Mouse (Mus musculus) cerebellum, adult (tissue): ENCODE data around the gene Lrp5.

Experiments
- ATAC-seq: cut with Nextera tagmentation; 2 replicates; pipeline ENCODE4 v1.9.2; 2017; ENCODE audit warnings: mild to moderate bottlenecking, moderate library complexity, mixed read lengths; ENCODE audit not compliant: insufficient number of reproducible peaks, low FRiP score, low TSS enrichment

Gene Lrp5

GRCm38 (mm10) chr19:3686215-3686894 is at the start of gene Lrp5:
Lrp5 (minus strand) TSS chr19:3686564.
- ATAC-seq: no peak

GRCm38 (mm10) chr19:3736001-3736400 is 49.6 kb upstream of the Lrp5 start:
- no peak for ATAC-seq

- ATAC-seq: no peak
These were observed 44.6 kb upstream of the Lrp5 start for GRCm38 (mm10) chr19:3730781-3731646.

GRCm38 (mm10) chr19:3728901-3729300 is 42.5 kb upstream of the Lrp5 start:
- ATAC-seq: no peak

- no peak for ATAC-seq
These were observed 38.4 kb upstream of the Lrp5 start for GRCm38 (mm10) chr19:3724779-3725178.

- ATAC-seq: no peak
These were observed 37.5 kb upstream of the Lrp5 start for GRCm38 (mm10) chr19:3723904-3724303.

GRCm38 (mm10) chr19:3723170-3723569 is 36.8 kb upstream of the Lrp5 start:
- no peak for ATAC-seq

- ATAC-seq: peak; percentile 60; the same call in 1 of the 2 replicates
These were observed 33.1 kb upstream of the Lrp5 start for GRCm38 (mm10) chr19:3719362-3719891.

GRCm38 (mm10) chr19:3718481-3719361 is 32.4 kb upstream of the Lrp5 start:
- peak; percentile 51; the same call in 1 of the 2 replicates for ATAC-seq

GRCm38 (mm10) chr19:3714381-3714780 is 28.0 kb upstream of the Lrp5 start:
- ATAC-seq: no peak

- ATAC-seq: no peak
These were observed 24.1 kb upstream of the Lrp5 start for GRCm38 (mm10) chr19:3710436-3710835.

- ATAC-seq: no peak
These were observed 22.8 kb upstream of the Lrp5 start for GRCm38 (mm10) chr19:3709013-3709787.

- peak; percentile 96 for ATAC-seq
These were observed 22.0 kb upstream of the Lrp5 start, which contains the start of gene 1810055G02Rik for GRCm38 (mm10) chr19:3708078-3709012. 1810055G02Rik (plus strand) TSS chr19:3708293.

- no peak for ATAC-seq
These were observed 21.2 kb upstream of the Lrp5 start for GRCm38 (mm10) chr19:3707553-3707952.

GRCm38 (mm10) chr19:3706258-3706657 is 19.9 kb upstream of the Lrp5 start:
- no peak for ATAC-seq

- ATAC-seq: no peak
These were observed 16.1 kb upstream of the Lrp5 start for GRCm38 (mm10) chr19:3702460-3702859.

GRCm38 (mm10) chr19:3699508-3700438 is 13.4 kb upstream of the Lrp5 start:
- ATAC-seq: no peak; the same call in 1 of the 2 replicates
